Mouse (Mus musculus) telencephalon, adult 2 months (tissue): ENCODE measurements at regions not wholly inside any gene's neighbourhood (a gene's known extent, or its start where the extent isn't known, plus 50 kb on each side); places are given as distances from the start of the nearest gene placed in this dataset.

Experiments
- DNase-seq: peaks from one replicate; pipeline ENCODE4 v3.0.0-alpha.2; 2011; ENCODE audit warnings: low read depth, low spot score

- no peak for DNase-seq
Observed at GRCm38 (mm10) chr6:75281506-75282194, 1215.9 kb downstream of the Gm9008 start.

DNA sequence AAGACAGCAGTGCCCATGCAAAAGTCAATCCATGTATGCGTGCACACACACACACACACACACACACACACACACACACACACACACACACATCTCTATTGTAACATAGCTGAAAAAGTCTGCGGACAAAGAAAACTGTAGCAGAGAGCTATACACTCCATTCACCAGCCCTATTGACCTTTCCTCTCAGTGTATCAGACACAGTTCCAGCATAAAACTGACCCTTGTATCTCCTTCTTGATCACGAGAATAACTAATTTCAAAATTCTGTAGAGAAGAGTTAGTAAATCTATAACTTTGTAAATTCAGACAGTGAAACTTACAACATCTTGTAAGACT is 1243.5 kb downstream of the Gm9008 start:
- DNase-seq = no peak

- DNase-seq = peak; percentile 44
Observed at GRCm38 (mm10) chr6:75253357-75254075, 1244.1 kb downstream of the Gm9008 start.

- DNase-seq = no peak
Observed at GRCm38 (mm10) chr6:75215515-75215914, 1282.1 kb downstream of the Gm9008 start.

DNA sequence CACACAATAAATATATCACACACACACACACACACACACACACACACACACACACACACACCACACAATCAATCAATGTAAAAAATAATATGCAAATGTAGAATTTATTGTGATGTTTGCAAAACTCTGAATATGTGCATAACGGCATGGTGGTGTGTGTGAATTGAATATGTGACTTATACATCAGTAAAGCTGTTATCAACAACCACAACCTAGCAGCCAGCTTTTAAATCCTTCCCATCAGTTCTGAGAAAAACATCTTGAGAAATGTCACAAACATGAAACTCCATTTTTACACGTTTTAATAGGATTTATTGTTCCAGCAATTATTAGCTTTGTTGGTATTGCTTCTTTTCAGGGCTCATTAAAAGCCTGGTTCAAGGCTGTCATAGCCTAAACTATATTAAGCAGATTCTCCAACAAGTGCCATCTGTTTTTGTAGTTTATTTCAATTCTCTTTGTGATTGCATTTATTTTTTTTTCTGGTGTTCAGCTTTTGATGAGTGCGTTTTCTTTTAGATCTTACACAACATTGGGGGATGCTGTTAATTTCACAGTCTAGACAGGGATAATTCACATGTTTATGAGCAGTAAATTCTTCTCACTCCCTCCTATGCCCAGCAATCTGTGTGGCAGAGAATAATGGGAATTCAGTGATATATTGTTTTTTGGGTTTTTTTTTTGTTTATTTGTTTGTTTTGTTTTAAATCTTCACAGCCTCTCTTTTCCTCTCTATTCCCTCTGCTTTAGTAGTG is 1284.7 kb downstream of the Gm9008 start:
- DNase-seq = no peak
